Mouse (Mus musculus): ENCODE measurements around the gene Rora.
"Not testable (repeated sequence)": the region's sequence is repeated elsewhere in the genome, so short reads cannot be mapped to it uniquely, and the experiment has no call there.

The Rora gene

GRCm38 (mm10) chr9:69084720-69085661, 431.4 kb downstream of the Rora start:
- DNase-seq (ENCODE audit: low read depth, low spot score): no peak

GRCm38 (mm10) chr9:69086844-69087243, 433.3 kb downstream of the Rora start:
- DNase-seq (ENCODE audit: low read depth, low spot score): no peak

GRCm38 (mm10) chr9:69087325-69087724, 433.7 kb downstream of the Rora start:
- DNase-seq (ENCODE audit: low read depth, low spot score): no peak

DNA sequence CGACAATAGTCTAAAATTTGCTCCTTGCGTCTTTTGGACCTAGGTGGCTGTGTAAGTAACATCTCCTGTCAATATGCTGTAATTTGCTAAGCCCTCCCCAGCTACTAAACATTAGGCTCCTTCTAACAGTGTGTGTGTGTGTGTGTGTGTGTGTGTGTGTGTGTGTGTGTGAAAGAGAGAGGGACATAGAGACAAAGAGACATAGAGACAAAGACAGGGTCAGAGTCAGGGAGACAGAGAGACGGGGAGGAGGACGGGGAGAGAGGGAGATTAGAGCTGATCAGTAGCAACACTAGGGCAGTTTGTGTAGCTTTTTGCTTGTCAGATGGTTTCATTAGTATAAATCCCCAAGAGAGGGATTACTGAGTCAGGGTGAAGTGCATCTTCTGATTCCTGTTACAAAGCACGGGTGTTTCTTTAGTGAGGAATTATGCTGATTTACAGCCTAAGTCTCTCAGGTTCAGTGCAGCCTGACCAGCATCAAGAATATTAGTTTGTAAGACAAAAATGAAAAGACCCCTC, 437.2 kb downstream of the Rora start:
- DNase-seq (ENCODE audit: low read depth, low spot score): no peak

DNA sequence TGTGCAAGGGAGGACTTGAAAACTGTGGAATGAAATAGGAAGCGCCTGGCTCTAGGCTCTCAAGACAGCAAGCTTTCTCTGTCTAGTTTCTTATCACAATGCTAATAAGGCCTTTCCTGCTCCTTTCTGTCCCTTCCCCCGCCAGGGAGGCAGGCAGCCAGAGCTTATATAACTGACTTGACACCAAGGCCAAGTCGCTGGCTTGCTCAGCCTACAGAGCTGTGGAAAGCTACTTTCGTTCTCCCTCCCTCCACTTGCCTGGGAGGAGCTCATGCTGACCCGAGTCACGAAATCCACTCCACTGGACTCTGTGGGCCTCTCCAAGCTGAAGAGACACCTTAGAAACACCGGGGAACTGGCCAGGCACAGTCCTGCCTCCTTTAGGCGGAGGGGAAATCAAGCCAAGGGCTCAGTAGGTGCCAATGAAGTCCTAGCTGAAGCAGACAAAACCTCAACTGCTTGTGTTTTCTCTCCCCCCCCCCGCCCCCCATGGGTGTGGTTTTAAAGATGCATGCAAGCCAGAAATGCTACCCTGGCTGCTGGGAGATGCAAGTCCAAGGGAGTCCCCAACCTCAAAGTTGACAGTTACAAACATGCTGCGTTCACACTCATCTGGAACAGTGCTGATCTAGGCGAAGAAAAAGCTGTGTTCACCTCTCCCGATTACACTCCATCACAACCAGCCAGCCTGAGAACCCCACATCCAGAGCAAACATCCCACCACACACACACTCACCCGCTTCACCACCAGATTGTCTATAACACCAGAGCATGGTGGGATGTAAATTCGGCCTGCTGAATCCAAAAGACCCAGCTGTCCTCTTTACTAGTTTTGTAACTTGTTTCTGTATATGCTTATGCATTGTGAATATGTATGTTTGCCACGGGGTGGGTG, 438.8 kb downstream of the Rora start:
- no peak for DNase-seq (ENCODE audit: low read depth, low spot score)

GRCm38 (mm10) chr9:69100153-69100756, 446.7 kb downstream of the Rora start:
- DNase-seq (ENCODE audit: low read depth, low spot score): not testable (repeated sequence)

DNA sequence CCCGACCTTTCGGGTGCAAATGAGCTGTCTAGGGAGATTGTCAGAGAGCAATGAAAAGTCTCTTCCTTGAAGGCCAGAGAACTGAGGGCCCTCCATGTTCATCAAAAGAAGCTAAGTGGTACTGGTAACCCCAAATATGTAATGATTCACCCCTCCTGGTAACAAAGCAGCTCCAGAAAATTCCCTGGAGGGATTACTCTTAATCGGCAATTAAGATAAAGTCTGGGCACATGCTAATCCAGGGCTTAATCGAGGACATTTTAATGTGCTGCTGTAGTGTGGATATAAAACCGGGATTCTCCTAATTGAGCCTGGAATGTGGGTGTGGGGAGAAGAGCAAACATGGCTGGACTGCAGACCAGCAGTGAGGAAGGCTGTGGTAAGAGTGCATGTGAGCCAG, 450.7 kb downstream of the Rora start:
- DNase-seq (ENCODE audit: low read depth, low spot score): no peak

GRCm38 (mm10) chr9:69109618-69110300, 456.2 kb downstream of the Rora start:
- no peak for DNase-seq (ENCODE audit: low read depth, low spot score)

DNA sequence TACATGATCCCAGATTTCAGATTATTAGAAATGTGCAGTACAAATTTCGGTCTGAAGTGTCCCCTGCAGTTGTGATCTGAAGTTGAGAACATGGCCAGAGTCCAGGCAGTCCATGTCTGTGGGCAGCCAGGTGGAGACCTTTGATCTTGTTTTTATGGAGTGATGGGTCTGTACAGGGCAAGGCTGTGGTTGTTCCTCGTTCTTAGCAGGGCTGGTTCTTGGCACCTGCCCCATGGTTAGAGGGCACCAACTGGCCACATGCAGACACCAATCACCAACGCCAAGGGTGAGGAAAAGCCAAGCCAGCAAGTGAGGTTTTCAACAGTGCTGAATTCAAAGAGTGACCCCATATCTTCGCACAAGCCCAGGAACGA, 456.7 kb downstream of the Rora start:
- DNase-seq (ENCODE audit: low read depth, low spot score): no peak

GRCm38 (mm10) chr9:69110706-69111105, 457.1 kb downstream of the Rora start:
- DNase-seq (ENCODE audit: low read depth, low spot score): no peak

DNA sequence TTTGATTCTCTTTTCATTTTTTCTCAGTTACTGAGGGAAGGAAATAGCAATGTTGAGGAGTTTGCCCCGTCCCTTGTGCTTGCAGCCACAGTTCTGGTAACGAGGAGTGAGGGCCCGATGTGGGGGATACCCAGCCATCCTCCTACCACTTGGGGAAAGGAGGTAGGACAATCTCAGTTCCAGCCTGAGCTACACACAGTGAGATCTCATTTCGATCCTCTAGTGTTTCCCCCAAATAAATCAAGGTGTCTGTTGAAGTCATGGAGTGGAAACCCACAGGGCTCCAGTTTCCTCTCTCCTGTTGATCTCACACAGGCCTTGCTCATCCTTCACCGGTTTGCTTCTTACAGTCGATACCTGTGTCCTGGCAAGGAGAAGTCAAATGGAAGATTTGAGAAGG, 458.0 kb downstream of the Rora start:
- DNase-seq (ENCODE audit: low read depth, low spot score): no peak

DNA sequence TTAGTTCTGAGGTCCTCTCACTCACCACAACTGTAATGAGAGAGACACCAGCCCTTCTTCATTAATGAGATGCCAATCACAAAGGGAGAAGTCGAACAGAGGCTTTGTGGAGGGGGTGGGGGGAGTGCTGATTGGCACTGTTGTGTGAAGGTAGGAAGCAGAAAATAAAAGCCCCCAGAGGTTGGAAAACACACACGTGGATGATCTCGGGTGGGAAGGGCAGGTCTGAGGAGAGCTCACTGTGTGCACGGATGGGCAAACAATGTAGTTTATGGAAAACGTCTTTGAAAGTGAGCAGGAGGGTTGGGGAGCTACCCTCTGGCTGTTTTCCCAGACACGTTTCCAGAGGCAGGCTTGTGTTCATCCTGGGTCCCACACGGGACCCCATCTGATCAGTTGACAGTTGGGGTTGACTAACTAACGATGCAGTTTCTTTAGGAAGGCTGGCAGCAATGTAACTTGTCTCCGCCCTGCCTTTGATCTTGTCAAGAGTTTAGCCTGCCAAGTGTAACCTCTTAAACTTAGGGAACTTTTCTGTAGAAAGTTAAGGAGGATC, 460.9 kb downstream of the Rora start:
- no peak for DNase-seq (ENCODE audit: low read depth, low spot score)

DNA sequence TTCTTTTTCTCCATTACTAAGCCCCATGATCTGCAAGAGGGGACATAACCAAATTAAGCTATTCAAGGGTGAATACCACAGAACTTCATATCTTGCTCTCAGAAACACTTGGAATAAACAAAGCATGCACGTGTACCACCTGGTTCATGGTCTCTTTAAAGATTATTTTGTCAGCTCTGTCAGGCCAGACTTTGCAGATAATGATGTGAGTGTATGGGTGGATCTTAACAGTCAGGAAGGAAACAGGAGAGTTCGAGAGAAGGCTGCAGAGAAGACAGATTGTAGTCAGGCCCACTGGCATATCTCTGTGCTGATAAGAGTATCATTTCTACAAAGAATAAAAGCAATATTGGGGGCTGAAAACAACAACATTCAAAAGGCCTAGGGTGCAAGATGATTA, 463.2 kb downstream of the Rora start:
- DNase-seq (ENCODE audit: low read depth, low spot score): no peak

DNA sequence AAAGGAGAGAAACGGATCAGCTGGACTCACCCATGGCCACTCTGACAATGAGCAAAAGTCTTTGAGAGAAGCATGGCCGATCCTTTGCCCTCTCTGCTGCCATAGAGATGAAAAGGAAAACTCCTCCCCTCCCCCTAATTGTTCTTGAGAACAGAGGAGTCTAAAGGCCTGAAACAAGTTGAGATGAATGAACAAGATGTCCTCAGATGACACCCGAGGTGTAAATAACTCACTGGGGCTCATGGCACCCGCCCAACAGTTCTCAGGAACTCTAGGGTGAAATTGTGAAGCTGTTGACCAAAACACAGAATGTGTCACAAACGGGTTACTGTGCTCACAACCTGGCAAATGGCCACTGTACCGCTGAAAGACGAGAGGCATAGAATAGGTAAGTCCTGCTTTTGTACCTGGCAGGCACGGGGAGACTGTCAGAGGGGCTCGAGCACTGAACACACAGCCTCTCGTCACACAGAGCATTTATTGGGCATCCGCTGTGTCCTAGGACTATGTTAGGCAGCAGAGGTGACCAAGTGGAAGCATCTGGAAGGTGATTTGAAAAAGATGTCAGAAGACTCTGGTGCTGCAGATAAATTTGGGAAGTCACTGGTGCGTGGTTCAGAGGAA, 467.6 kb downstream of the Rora start:
- no peak for DNase-seq (ENCODE audit: low read depth, low spot score)

- no peak for DNase-seq (ENCODE audit: low read depth, low spot score)
These were observed 471.6 kb downstream of the Rora start for GRCm38 (mm10) chr9:69125011-69125786.

- no peak for DNase-seq (ENCODE audit: low read depth, low spot score)
These were observed 472.2 kb downstream of the Rora start for GRCm38 (mm10) chr9:69125787-69126161.

DNA sequence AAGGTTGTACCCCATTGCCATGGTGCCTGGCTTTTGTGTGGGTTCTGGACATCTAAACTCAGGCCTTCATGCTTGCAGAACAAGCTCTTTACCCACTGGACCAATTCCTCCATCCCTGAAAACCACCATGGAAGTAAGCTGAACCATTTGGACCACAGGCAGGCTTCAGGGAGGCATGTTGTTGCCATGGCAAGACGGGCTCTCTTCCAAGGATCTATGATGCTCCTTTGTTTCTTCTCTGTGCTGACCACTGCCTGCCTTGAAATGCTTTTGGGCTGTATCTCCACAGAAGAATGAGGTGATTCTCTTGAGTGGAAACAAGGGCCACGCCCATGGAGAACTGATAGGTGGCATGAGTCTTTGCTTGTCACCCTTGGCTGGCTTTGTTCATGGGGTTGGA, 473.0 kb downstream of the Rora start:
- no peak for DNase-seq (ENCODE audit: low read depth, low spot score)

- no peak for DNase-seq (ENCODE audit: low read depth, low spot score)
These were observed 474.7 kb downstream of the Rora start for GRCm38 (mm10) chr9:69128335-69128734.

- no peak for DNase-seq (ENCODE audit: low read depth, low spot score)
These were observed 479.4 kb downstream of the Rora start for GRCm38 (mm10) chr9:69132995-69133394.

DNA sequence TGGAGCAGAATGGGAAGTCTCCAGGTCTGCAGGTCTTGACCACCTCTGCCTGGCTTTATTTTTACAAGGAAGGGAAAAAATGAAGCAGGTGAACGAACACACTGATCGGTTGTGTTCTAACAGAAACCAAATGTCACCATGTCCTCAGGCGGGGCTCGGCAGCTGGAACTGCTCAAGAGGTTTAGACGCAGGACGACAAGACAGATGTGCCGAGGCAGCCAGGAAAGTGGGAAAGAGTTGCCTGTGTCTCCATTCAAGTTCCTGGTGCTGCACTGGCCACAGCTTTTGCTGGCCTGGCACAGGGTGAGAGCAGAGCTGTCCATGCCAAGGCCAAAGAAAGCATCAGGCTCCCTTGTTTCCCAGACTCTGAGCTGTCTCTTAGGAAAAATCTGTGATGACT, 480.1 kb downstream of the Rora start:
- DNase-seq (ENCODE audit: low read depth, low spot score): no peak
